Mouse (Mus musculus) Patski (cell line): ENCODE data around the gene Adgrg3. TPM values are rescaled to one million over a fixed set of nuclear protein-coding genes. Genes with fewer than 3 reads are reported as not detected.

Source experiments
- ATAC-seq: fragments of 100-300 bp; one replicate; pipeline ENCODE4 v1.8.0; 2021
- CTCF ChIA-PET: fragments of 350-600 bp; sonication (Branson Sonifier 250); formaldehyde crosslinking; loops from one replicate; lab custom pipeline; 2022; ENCODE audit warnings: inconsistent platforms; lab: Charles Lee
- POLR2A ChIA-PET: fragments of 350-600 bp; sonication (Branson Sonifier 250); formaldehyde crosslinking; loops from one replicate; lab custom pipeline; 2022; ENCODE audit warnings: antibody characterized with exemption, inconsistent platforms; lab: Charles Lee
- DNase-seq: peaks from one replicate; pipeline ENCODE4 v3.0.0-alpha.2; 2011; ENCODE audit warnings: low read depth, low spot score
- H3K27me3 ChIP-seq: fragments of 371-371 bp; one replicate; pipeline ENCODE4 v1.5.1; 2021
- CTCF ChIP-seq: fragments of 100-300 bp; IDR thresholded peaks from one replicate; pipeline ENCODE4 v1.5.1; 2021
- in situ Hi-C: fragments of 300-500 bp; cut with MboI; formaldehyde crosslinking; loops from 3 replicates; pipeline ENCODE4 v1.11.1; 2018; ENCODE audit warnings: low pct_unique_long_range_greater_than_20kb, mixed read lengths
- polyA plus RNA-seq: library from polyadenylated mRNA; unstranded; gene quantifications from one replicate; pipeline ENCODE4 v1.2.3, GENCODE M21; 2021

Adgrg3 gene
- polyA plus RNA-seq, 1 experiment from 2014 or later, result 0.31 TPM

- in situ Hi-C loops, result no loop called here
- no peak for TF ChIP-seq CTCF
- no peaks in the 10 kb centered on the region for H3K27me3 ChIP-seq
- ChIA-PET CTCF (no interaction called here), POLR2A (no interaction called here)
- DNase-seq (no peak), ATAC-seq (no peak)
Measured at GRCm38 (mm10) chr8:95059812-95060533, 42.5 kb downstream of the Adgrg3 start.

- POLR2A ChIA-PET, result interaction anchor here (0.6 kb wide), 1 partner anchor 241 kb away, joined by 4 read pairs; no protein-coding TSS in a partner anchor
- no peak for TF ChIP-seq CTCF
- ATAC-seq (peak; percentile 44), DNase-seq (no peak)
- CTCF ChIA-PET, result interaction anchor here (0.7 to 2.1 kb wide), 3 partner anchors 11 to 114 kb away, joined by 4 to 7 read pairs (median 4); no protein-coding TSS in a partner anchor
- no peaks in the 10 kb centered on the region for H3K27me3 ChIP-seq
- in situ Hi-C loops, result no loop called here
Measured at GRCm38 (mm10) chr8:95064531-95064930, 47.0 kb downstream of the Adgrg3 start.

GRCm38 (mm10) chr8:95067582-95067981 is 50.1 kb downstream of the Adgrg3 start:
- no peak for TF ChIP-seq CTCF
- ATAC-seq, result no peak
- ChIA-PET CTCF (interaction anchor here (1.6 kb wide), 1 partner anchor 11 kb away, joined by 3 read pairs; no protein-coding TSS in a partner anchor), POLR2A (no interaction called here)
- H3K27me3 ChIP-seq, result no peaks in the 10 kb centered on the region
- in situ Hi-C loops, result no loop called here
- DNase-seq, result no peak

- TF ChIP-seq CTCF, result no peak
- DNase-seq, result no peak
- POLR2A ChIA-PET, result no interaction called here
- in situ Hi-C loops, result no loop called here
- CTCF ChIA-PET, result interaction anchor here (1.4 kb wide), 1 partner anchor 23 kb away, joined by 3 read pairs; no protein-coding TSS in a partner anchor
- no peaks in the 10 kb centered on the region for H3K27me3 ChIP-seq
- ATAC-seq, result no peak
Measured at GRCm38 (mm10) chr8:95075504-95075903, 58.0 kb downstream of the Adgrg3 start.

- ATAC-seq, result no peak
- H3K27me3 ChIP-seq, result no peaks in the 10 kb centered on the region
- POLR2A ChIA-PET, result no interaction called here
- no peak for DNase-seq
- no peak for TF ChIP-seq CTCF
- CTCF ChIA-PET, result interaction anchor here (1.4 kb wide), 1 partner anchor 22 kb away, joined by 3 read pairs; no protein-coding TSS in a partner anchor
- in situ Hi-C loops, result no loop called here
Measured at GRCm38 (mm10) chr8:95076151-95076550, 58.7 kb downstream of the Adgrg3 start.

GRCm38 (mm10) chr8:95078055-95078454 is 60.6 kb downstream of the Adgrg3 start:
- no peak for DNase-seq
- no peak for TF ChIP-seq CTCF
- CTCF ChIA-PET, result interaction anchor here (1.2 to 1.4 kb wide), 2 partner anchors 13 to 129 kb away, joined by 3 to 4 read pairs; no protein-coding TSS in a partner anchor
- no peak for ATAC-seq
- no peaks in the 10 kb centered on the region for H3K27me3 ChIP-seq
- in situ Hi-C loops, result no loop called here
- POLR2A ChIA-PET, result interaction anchor here (0.6 kb wide), 1 partner anchor 58 kb away, joined by 3 read pairs; no protein-coding TSS in a partner anchor

GRCm38 (mm10) chr8:95079305-95079704 is 61.8 kb downstream of the Adgrg3 start:
- H3K27me3 ChIP-seq, result no peaks in the 10 kb centered on the region
- in situ Hi-C loops, result no loop called here
- no peak for DNase-seq
- CTCF ChIA-PET, result no interaction called here
- no peak for ATAC-seq
- POLR2A ChIA-PET, result no interaction called here
- TF ChIP-seq CTCF, result no peak

- in situ Hi-C loops, result loop anchor here (5.0 kb wide), 1 partner anchor 133 kb away; no protein-coding TSS in a partner anchor
- peak; percentile 100 for DNase-seq
- ChIA-PET CTCF (interaction anchor here (0.6 to 2.5 kb wide), 5 partner anchors 11 to 133 kb away, joined by 3 to 10 read pairs (median 3); no protein-coding TSS in a partner anchor), POLR2A (no interaction called here)
- ATAC-seq, result peak; percentile 95
- no peak for TF ChIP-seq CTCF
- H3K27me3 ChIP-seq, result no peaks in the 10 kb centered on the region
Measured at GRCm38 (mm10) chr8:95080381-95081341, 63.2 kb downstream of the Adgrg3 start, which contains the start of gene Katnb1. Gene Katnb1, plus strand, starts transcription at chr8:95081186.

GRCm38 (mm10) chr8:95081650-95082049 is 64.2 kb downstream of the Adgrg3 start:
- no peak for DNase-seq
- ChIA-PET POLR2A (interaction anchor here (0.9 to 1.0 kb wide), 2 partner anchors 12 to 55 kb away, joined by 3 read pairs; no protein-coding TSS in a partner anchor), CTCF (interaction anchor here (1.0 to 2.5 kb wide), 5 partner anchors 10 to 134 kb away, joined by 3 to 10 read pairs (median 4); no protein-coding TSS in a partner anchor)
- ATAC-seq, result no peak
- no peaks in the 10 kb centered on the region for H3K27me3 ChIP-seq
- no peak for TF ChIP-seq CTCF
- in situ Hi-C loops, result loop anchor here (5.0 kb wide), 1 partner anchor 134 kb away; no protein-coding TSS in a partner anchor

- no peaks in the 10 kb centered on the region for H3K27me3 ChIP-seq
- ChIA-PET CTCF (no interaction called here), POLR2A (interaction anchor here (0.6 kb wide), 1 partner anchor 10 kb away, joined by 3 read pairs; no protein-coding TSS in a partner anchor)
- no peak for TF ChIP-seq CTCF
- DNase-seq (no peak), ATAC-seq (no peak)
- in situ Hi-C loops, result loop anchor here (5.0 kb wide), 1 partner anchor 137 kb away; no protein-coding TSS in a partner anchor
Measured at GRCm38 (mm10) chr8:95084261-95084660, 66.8 kb downstream of the Adgrg3 start.
